Mouse (Mus musculus) liver, adult (tissue): Measurements from ENCODE around the gene Ccno.

Experiments used
- GATA4 ChIP-seq: IDR thresholded peaks from 2 replicates; pipeline ENCODE4 v1.6.1; 2014; ENCODE audit warnings: mild to moderate bottlenecking, low read length; ENCODE audit not compliant: insufficient replicate concordance

Ccno gene

DNA sequence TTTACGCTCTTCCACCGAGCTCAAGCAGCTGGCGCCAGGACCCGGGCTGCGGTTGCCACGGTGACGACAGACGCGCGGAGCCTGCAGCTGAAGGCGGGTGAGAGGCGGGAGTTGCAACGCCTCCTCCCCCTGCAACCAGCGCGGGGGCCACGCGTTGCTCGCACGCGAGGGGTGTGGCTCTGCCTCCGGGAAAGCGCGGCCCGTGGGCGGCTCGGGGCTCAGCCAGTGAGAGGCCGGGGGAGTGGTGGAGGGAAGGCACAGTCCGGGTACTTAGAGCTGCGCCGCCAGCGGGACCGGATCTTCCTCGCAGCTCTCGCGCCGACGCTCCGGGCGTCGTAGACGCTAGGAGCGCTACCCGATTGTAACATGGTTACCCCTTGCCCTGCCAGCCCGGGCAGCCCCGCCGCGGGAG, at the start of gene Ccno:
Gene Ccno, plus strand, starts transcription at position 271 of the 412 bp plus-strand sequence.
- TF ChIP-seq GATA4, result peak; percentile 13; the same call in 1 of the 2 replicates

DNA sequence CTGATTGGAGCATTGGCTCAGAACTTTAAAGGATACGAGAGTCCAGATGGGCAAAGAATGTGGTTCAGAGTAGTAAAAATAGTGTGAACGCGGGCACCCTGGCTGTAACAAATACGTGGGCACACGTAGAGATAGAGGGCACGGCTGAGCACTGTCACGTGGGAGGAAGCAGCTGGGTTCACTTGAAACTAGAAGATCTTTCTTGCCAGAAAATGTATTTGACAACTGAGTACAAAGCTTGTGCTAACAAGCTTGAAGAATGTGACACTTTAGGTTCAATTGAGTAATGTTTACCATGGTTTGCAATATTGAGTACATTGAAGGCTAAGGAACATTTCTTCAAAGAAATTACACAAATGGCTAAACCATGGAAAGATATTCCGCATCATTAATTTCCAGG, 49.5 kb upstream of the Ccno start:
- TF ChIP-seq GATA4, result no peak

DNA sequence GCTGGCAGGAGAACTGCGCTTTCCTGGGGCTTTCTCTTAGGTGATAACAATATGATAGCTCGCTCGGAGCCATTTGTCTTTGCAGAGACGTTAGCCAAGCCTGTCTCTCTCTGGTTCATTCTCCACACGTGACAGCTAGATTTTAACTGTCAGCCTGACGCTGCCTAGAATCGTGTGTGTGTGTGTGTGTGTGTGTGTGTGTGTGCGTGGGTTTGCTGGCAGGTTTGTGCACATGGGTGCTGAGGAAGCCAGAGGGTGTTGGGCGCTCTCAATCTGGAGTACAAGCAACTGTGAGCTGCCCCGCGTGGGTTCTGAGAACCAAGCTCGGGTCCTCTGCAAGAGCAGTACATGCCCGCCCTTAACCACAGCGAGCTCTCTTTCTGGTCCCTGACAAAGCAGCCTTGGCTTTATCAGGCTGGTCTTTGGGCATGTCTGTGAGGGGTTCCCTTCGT, 45.7 kb upstream of the Ccno start:
- no peak for TF ChIP-seq GATA4

DNA sequence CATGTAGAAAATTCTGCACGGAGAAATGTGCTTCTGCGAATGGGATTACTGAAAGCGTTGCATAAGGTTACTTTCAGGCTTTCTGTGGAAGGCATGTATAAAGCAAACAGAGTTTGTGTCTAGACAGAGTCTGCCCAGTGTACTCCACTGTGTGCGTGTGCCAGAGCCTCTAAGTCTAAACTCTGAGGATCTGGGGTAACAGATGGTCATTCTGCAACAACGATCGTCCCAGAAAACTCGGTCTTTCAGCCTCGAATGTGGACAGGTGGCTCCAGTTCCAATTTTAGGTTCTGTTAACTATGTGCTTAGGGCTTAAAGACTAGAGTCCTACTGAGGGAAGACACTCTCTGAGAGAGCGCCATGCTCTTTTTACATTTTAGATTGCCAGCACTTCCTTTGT, 42.3 kb upstream of the Ccno start:
- TF ChIP-seq GATA4, result no peak

DNA sequence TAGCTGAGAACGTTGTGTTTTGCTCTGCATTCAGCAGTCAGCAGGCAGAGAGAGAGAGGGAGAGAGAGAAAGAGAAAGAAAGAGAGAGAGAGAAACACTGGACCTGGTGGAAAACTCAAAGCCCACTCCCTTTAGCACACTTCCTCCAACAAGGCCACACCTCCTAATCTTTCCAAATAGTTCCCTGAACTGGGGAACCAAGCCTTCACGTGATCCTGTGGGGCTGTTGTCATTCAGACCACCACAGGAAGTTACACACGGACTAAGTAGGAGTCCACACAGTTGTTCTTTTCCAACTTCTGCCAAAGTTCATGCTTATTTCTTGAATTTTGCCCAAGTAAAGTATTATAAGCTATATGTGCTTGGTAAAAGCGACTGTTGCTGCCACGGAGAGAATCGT, 41.7 kb upstream of the Ccno start:
- no peak for TF ChIP-seq GATA4

DNA sequence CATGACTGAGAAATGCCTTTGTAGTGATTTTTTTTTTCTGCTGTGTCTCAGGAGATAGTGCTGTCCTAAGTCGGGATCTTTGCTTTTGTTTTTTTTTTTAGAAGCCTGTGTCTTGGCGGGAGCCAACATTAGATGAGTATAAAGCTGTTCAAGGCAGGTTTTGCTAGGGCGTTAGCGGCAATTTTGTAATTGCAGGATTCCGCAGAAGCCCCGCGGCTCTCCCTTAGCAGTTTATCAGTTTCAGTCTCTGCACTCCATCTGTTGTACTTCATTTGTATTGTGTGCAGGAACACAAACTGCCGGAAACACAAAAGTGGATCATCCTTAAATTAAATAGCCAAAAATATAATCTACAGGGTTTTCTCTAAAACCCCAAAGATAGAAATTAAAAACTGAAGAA, 33.5 kb upstream of the Ccno start:
- no peak for TF ChIP-seq GATA4

DNA sequence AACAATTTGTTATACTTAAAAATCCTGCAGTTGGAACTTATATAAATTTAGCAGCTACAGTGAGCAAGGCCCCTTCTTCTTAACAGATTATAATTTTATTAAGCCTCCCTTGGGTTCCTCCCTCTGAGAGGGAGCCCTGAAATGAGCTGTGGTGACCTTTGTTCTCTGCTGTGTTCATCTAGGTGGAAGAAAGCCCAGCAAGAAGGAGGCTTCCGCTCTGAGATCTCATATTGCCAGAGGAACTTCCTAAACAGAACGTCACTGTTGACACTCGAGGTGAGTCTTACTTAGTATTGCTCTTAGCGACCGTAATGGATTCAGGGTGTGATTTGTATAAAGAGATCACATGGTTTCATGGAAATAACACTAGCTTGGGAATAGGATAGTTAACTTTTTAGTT, 24.5 kb upstream of the Ccno start:
- TF ChIP-seq GATA4, result no peak

DNA sequence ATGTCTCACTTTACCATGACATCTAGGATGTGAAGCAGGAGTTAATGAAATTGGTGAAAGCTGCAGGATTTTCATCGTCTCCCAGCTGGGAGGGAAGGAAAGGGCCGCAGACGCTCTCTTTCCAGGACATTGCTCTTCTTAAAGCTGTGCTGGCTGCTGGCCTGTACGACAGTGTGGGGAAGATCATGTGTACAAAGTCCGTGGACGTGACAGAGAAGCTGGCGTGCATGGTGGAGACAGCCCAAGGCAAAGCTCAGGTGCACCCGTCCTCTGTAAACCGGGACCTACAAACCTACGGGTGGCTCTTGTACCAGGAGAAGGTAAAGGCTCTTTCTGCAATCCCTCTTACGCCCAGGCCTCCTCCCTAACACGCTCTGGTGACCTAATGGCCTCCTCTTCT, 23.2 kb upstream of the Ccno start:
- no peak for TF ChIP-seq GATA4

DNA sequence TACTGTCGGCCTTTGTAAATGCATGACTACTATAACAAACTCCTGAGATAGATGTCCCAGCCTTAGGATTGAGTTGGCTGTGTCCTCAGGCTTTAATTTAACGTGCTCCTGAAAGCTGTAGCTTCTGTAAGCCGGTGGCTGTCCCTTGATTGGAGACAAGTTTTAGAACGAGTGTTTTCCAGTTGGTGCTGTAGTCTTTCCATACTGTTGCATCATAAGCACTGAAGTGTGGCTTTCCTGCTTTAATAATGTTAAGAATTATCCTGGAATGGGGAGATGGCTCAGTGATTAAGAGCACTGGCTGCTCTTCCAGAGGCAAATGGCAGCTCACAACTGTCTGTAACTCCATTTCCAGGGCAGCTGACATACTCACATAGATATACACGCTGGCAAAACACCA, 20.3 kb upstream of the Ccno start:
- TF ChIP-seq GATA4, result no peak

DNA sequence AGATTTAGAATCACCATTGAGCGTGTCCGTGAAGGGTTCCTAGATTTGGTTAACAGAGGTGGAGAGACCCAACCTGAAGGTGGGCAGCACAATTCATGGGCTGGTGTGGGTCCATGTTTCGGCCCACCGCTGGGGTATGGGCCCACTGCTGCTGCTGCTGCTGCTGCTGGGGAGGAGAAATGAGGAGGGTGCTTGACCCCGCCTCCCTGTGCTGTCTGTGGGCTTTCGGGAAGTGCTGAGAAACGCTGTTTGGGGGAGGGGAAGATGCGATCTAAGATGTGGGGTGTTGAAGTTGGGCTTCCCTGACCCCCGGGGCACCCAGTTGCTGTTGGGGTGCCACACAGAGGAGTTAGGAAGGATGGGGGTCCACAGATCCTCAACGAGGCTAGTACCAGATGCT, 10.9 kb upstream of the Ccno start:
- TF ChIP-seq GATA4, result no peak

DNA sequence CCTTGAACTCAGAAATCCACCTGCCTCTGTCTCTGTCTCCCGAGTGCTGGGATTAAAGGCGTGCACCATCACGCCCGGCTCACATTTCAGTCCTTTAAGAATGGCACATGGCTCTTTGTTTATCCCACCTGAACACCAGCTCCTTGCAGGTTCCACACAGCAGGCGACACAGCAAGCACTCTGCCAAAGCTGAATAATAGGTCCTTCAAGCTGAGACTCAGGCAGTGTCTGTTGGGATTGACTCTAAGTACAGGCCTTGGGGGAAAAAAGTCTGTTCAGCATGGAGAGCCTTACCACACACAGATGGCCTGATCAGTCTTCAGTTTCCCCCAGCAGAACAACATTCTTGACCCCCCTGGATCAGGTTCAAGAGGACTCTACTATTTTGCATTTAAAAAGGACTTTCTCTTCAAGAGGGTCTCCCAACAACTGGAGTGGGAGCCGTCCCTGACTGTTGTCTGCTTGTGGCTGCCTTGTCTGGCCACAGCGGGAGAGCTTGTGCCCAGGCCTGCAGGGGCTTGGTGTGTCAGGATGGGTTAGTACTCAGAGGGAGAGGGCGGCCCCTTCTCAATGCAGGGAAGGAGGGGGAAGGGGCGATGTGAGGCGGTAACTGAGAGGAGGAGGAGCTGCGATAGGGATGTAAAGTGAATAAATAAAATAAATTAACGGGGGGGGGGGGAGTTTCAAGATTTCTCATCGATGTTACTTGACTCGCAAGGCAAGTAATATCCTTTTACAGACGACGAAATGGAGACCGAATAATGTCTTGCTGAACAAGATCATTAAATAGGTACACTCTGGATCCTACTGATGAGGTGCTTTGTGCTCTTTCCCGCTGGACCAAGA, 1.8 kb upstream of the Ccno start:
- no peak for TF ChIP-seq GATA4

DNA sequence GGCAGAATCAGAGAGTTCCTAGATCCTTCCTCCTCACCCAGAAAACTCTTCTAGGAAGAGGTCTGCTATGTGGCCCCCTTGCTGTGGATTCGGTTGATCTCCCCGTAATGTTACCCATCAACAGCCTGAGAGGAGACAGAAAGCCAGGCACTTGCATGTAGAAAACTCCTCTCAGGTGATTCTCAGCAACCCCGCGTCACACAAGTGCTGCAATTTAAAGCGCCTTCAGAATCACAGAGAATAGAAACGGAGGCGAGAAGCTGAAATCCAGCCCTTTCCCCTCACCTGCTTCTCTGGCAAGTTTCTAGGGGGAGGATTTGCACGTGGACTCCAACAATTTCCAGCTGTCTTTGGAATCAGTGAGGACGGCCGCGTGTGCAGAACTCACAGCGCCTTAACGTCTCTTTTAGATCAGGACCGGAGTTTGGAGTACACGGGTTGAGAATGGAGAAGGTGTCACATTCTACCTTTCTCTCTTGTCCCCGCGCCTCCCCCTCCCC, 1.1 kb upstream of the Ccno start:
- no peak for TF ChIP-seq GATA4

DNA sequence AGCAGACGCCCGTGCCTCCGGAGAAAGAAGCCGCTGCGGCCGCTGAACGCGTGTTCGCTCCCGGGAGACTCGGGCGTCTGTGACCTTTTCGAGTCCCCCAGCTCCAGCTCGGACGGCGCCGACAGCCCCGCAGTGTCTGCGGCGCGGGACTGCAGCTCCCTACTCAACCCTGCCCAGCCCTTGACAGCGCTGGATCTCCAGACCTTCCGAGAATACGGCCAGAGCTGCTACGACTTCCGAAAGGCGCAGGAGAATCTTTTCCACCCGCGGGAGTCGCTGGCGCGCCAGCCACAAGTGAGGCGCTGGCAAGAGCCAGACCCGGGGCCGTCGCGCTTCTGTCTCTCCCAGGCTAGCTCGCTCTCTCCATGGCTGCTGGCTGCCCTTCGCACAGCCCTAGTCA, 389 bp downstream of the Ccno start:
- no peak for TF ChIP-seq GATA4

DNA sequence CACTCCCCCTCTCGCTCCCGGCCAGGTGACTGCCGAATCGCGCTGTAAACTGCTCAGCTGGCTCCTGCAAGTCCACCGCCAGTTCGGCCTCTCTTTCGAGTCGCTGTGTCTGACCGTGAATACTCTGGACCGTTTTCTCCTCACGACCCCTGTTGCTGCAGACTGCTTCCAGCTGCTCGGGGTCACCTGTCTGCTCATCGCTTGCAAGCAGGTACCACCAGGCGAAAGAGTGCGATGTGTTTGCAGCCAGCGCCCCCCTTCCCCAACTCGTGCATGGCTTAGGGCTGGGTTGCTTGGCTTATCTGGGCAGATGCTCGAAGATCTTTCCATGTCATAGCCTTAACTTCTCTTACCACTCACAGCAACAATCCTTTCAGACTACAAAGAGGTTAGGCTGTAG, 1.3 kb downstream of the Ccno start:
- TF ChIP-seq GATA4, result no peak

DNA sequence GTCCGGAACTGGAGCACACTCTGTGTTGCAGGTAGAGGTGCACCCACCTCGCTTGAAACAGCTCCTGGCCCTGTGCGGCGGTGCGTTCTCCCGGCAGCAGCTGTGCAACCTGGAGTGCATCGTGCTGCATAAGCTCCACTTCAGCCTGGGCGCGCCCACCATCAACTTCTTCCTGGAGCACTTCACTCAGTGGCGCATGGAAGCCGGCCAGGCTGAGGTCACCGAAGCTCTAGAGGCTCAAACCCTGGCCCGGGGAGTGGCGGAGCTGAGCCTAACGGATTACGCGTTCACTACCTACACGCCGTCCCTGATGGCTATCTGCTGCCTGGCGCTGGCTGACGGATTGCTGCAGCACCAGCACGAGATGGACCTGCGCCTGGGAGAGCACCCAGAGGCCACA, 1.9 kb downstream of the Ccno start:
- TF ChIP-seq GATA4, result no peak

DNA sequence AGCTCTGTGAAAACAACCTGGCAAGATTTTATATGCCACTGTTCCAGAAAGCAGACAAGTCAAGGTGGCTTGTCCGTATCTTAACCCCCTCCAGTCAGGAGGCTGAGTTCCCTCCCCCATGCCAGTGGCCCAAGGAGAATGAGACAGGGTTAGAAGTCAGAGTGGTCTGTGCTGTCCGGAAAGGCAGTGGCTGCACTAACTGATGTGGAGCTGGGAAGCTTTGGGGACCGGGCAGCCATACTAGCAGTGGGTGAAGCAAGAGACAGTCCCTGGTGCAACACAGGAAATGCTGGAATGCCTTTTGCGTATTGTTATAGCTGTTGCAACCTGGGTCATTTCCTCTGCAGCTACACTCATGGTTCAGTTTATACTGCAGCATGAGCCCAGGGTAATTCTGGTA, 2.7 kb downstream of the Ccno start:
- TF ChIP-seq GATA4, result no peak
